Mouse (Mus musculus): ENCODE results near the gene Dtd2.

- TF ChIP-seq CTCF (IDR thresholded peaks at IDR 0.05; ENCODE audit: low read depth, low read length) (no peak), POLR2A (IDR thresholded peaks at IDR 0.05; ENCODE audit: borderline replicate concordance, low read depth, low read length) (no peak)
Observed at GRCm38 (mm10) chr12:52009928-52010629, 3.8 kb upstream of the Dtd2 start.
